Mouse (Mus musculus): ENCODE data around the gene Pcbp1.

- no peak for TF ChIP-seq CTCF (IDR thresholded peaks at IDR 0.05; ENCODE audit: control insufficient read depth, insufficient read depth, insufficient read length)
- no peak for TF ChIP-seq USF1 (IDR thresholded peaks at IDR 0.05; ENCODE audit: low read depth)
- no peak for TF ChIP-seq MYOG (IDR thresholded peaks at IDR 0.05; ENCODE audit: control insufficient read depth, extremely low read depth, insufficient read length)
These were observed 32.5 kb downstream of the Pcbp1 start for GRCm38 (mm10) chr6:86493469-86494263.
